Mouse (Mus musculus) heart, embryonic 16.5 days (tissue): ENCODE data around the gene Serf2. TPM values are rescaled to one million over a fixed set of nuclear protein-coding genes. Genes with fewer than 3 reads are reported as not detected.

Experiments used
- ATAC-seq: fragments of 200-750 bp; cut with Nextera tagmentation; replicated peaks from 2 replicates; pipeline ENCODE4 v1.8.0; 2017; ENCODE audit warnings: moderate number of reproducible peaks; ENCODE audit not compliant: insufficient read depth, low FRiP score; ENCODE audit errors: extremely low read depth
- H3K27ac ChIP-seq: fragments of 300-500 bp; sonication (generic); 2 replicates; pipeline ENCODE4 v1.5.1; 2014; ENCODE audit warnings: mild to moderate bottlenecking, low read length, control low read depth, moderate library complexity
- H3K27me3 ChIP-seq: fragments of 300-500 bp; sonication (generic); 2 replicates; pipeline ENCODE4 v1.6.1; 2014; ENCODE audit warnings: low read length, mixed read lengths; ENCODE audit not compliant: control insufficient read depth, insufficient read depth
- H3K36me3 ChIP-seq: fragments of 300-500 bp; sonication (generic); 2 replicates; pipeline ENCODE4 v1.6.1; 2014; ENCODE audit not compliant: control insufficient read depth, insufficient read depth
- H3K4me1 ChIP-seq: fragments of 300-500 bp; sonication (generic); 2 replicates; pipeline ENCODE4 v1.6.1; 2014; ENCODE audit warnings: low read length, mixed read lengths; ENCODE audit not compliant: control insufficient read depth, insufficient read depth
- H3K4me2 ChIP-seq: fragments of 300-500 bp; sonication (generic); 2 replicates; pipeline ENCODE4 v1.6.1; 2014; ENCODE audit warnings: low read depth, mild to moderate bottlenecking, control low read depth, low read length
- H3K4me3 ChIP-seq: fragments of 300-500 bp; sonication (generic); 2 replicates; pipeline ENCODE4 v1.5.1; 2014; ENCODE audit warnings: mild to moderate bottlenecking, control low read depth, low read length
- H3K9ac ChIP-seq: fragments of 300-500 bp; sonication (generic); 2 replicates; pipeline ENCODE4 v1.6.1; 2014; ENCODE audit warnings: low read length, control low read depth
- H3K9me3 ChIP-seq: fragments of 300-500 bp; sonication (generic); replicated peaks from 2 replicates; pipeline ENCODE4 v1.6.1; 2016; ENCODE audit warnings: low read length; ENCODE audit not compliant: control insufficient read depth
- WGBS: fragments of 180-500 bp; shearing (Covaris S2); extraction: QIAGEN DNeasy Blood & Tissue Kit; methylation state at CpG from one replicate; pipeline ENCODE4 v1.1.7; 2014; 5-methylcytosine and 5-hydroxymethylcytosine counted together
- polyA plus RNA-seq: library from polyadenylated mRNA; unstranded; fragments of >200 nt; fragmentation: Nextera tagmentation; extraction: Ambion mirVana; gene quantifications from 2 replicates; pipeline ENCODE4 v1.2.1, GENCODE M21; 2015

Serf2 gene
- polyA plus RNA-seq, result 468 and 577 TPM in 2 replicates

- Histone ChIP-seq H3K36me3 (peaks cover 12% of the 10 kb centered on the region), H3K4me2 (peak within 1 kb of the TSS; percentile 93), H3K27me3 (no peaks in the 10 kb centered on the region), H3K4me1 (peaks cover 31% of the 10 kb centered on the region), H3K4me3 (peak within 1 kb of the TSS; percentile 97), H3K9ac (peak within 1 kb of the TSS; percentile 99), H3K9me3 (no peaks in the 10 kb centered on the region), H3K27ac (peak within 1 kb of the TSS; percentile 100)
- peak; percentile 97 for ATAC-seq
- under 1% methylated on average over 67 of the region's 74 CpGs for WGBS
Observed at GRCm38 (mm10) chr2:121448739-121449535, at the start of gene Serf2. TSS of gene Serf2 (plus strand) at chr2:121449195.

- Histone ChIP-seq H3K27ac (no peak overlapping the region), H3K27me3 (no peaks in the 10 kb centered on the region), H3K4me2 (no peak overlapping the region), H3K4me1 (no peaks in the 10 kb centered on the region), H3K36me3 (no peaks in the 10 kb centered on the region; the same call in 1 of the 2 replicates), H3K9ac (no peak overlapping the region), H3K4me3 (no peak overlapping the region), H3K9me3 (0 out of 2 replicates have a peak, but pooled peaks cover 2% of the 10 kb centered on the region)
- no peak for ATAC-seq
Observed at GRCm38 (mm10) chr2:121403296-121403695, 45.7 kb upstream of the Serf2 start.

GRCm38 (mm10) chr2:121408160-121408559, 40.8 kb upstream of the Serf2 start:
- Histone ChIP-seq H3K4me2 (no peak overlapping the region), H3K9me3 (no peaks in the 10 kb centered on the region), H3K4me3 (no peak overlapping the region), H3K36me3 (no peaks in the 10 kb centered on the region; the same call in 1 of the 2 replicates), H3K27ac (no peak overlapping the region), H3K4me1 (peaks cover 2% of the 10 kb centered on the region; the same call in 1 of the 2 replicates), H3K27me3 (no peaks in the 10 kb centered on the region), H3K9ac (no peak overlapping the region)
- ATAC-seq, result no peak
- WGBS, result 42% methylated on average over 4 of the region's 4 CpGs

- no peak for ATAC-seq
Observed at GRCm38 (mm10) chr2:121412843-121413386, 36.1 kb upstream of the Serf2 start.

GRCm38 (mm10) chr2:121413387-121414042, 35.5 kb upstream of the Serf2 start, which contains the start of the genes Pdia3 and Catsper2:
TSS of gene Pdia3 (plus strand) at chr2:121413775.
TSS of gene Catsper2 (minus strand) at chr2:121413792.
- H3K36me3 ChIP-seq, result peaks cover 6% of the 10 kb centered on the region
- peak; percentile 99 for ATAC-seq
- H3K9ac ChIP-seq, result peak within 1 kb of the TSS; percentile 99
- H3K4me2 ChIP-seq, result peak within 1 kb of the TSS; percentile 78
- peak within 1 kb of the TSS; percentile 97 for H3K27ac ChIP-seq
- under 1% methylated on average over 60 of the region's 68 CpGs for WGBS
- H3K9me3 ChIP-seq, result no peaks in the 10 kb centered on the region
- H3K4me1 ChIP-seq, result peaks cover 23% of the 10 kb centered on the region
- H3K4me3 ChIP-seq, result peak within 1 kb of the TSS; percentile 90
- H3K27me3 ChIP-seq, result no peaks in the 10 kb centered on the region

More at GRCm38 (mm10) chr2:121412843-121413386, 36.1 kb upstream of the Serf2 start:
- H3K27ac ChIP-seq, result peak overlapping the region; percentile 87
- peak overlapping the region; percentile 90 for H3K4me3 ChIP-seq
- H3K9ac ChIP-seq, result peak overlapping the region; percentile 99
- 2% methylated on average over 4 of the region's 4 CpGs for WGBS
- H3K4me2 ChIP-seq, result peak overlapping the region; percentile 78
- no peaks in the 10 kb centered on the region for H3K9me3 ChIP-seq
- peaks cover 21% of the 10 kb centered on the region for H3K4me1 ChIP-seq
- no peaks in the 10 kb centered on the region for H3K27me3 ChIP-seq
- 0 out of 2 replicates have a peak, but pooled peaks cover under 1% of the 10 kb centered on the region for H3K36me3 ChIP-seq

GRCm38 (mm10) chr2:121414139-121414685, 34.8 kb upstream of the Serf2 start:
- WGBS, result under 1% methylated on average over 32 of the region's 32 CpGs
- Histone ChIP-seq H3K27me3 (no peaks in the 10 kb centered on the region), H3K9ac (peak overlapping the region; percentile 99), H3K4me3 (peak overlapping the region; percentile 90), H3K36me3 (peaks cover 9% of the 10 kb centered on the region), H3K4me2 (peak overlapping the region; percentile 68), H3K9me3 (no peaks in the 10 kb centered on the region), H3K27ac (peak overlapping the region; percentile 97), H3K4me1 (peaks cover 24% of the 10 kb centered on the region)
- peak; percentile 30 for ATAC-seq

GRCm38 (mm10) chr2:121415103-121415502, 33.9 kb upstream of the Serf2 start:
- no peaks in the 10 kb centered on the region for H3K9me3 ChIP-seq
- peaks cover 9% of the 10 kb centered on the region for H3K36me3 ChIP-seq
- peak overlapping the region; percentile 68 for H3K4me2 ChIP-seq
- H3K4me3 ChIP-seq, result peak overlapping the region; percentile 90
- 0 out of 2 replicates have a peak overlapping the region, but pooled peaks have one; percentile 13 for H3K27ac ChIP-seq
- no peak for ATAC-seq
- 32% methylated on average over 3 of the region's 3 CpGs for WGBS
- H3K9ac ChIP-seq, result peak overlapping the region; percentile 99
- H3K4me1 ChIP-seq, result peaks cover 24% of the 10 kb centered on the region
- no peaks in the 10 kb centered on the region for H3K27me3 ChIP-seq

- 50% methylated on average over 3 of the region's 3 CpGs for WGBS
- H3K36me3 ChIP-seq, result peaks cover 9% of the 10 kb centered on the region
- H3K4me2 ChIP-seq, result peak overlapping the region; percentile 68
- no peaks in the 10 kb centered on the region for H3K9me3 ChIP-seq
- no peak for ATAC-seq
- H3K27me3 ChIP-seq, result no peaks in the 10 kb centered on the region
- no peak overlapping the region for H3K27ac ChIP-seq
- peak overlapping the region; percentile 99; the same call in 1 of the 2 replicates for H3K9ac ChIP-seq
- H3K4me3 ChIP-seq, result peak overlapping the region; percentile 90
- H3K4me1 ChIP-seq, result peaks cover 24% of the 10 kb centered on the region
Observed at GRCm38 (mm10) chr2:121415591-121415990, 33.4 kb upstream of the Serf2 start.
